Mouse (Mus musculus) hindbrain, embryonic 14.5 days (tissue): Measurements from ENCODE around the gene Stxbp3. TPM values are rescaled to one million over a fixed set of nuclear protein-coding genes. Genes with fewer than 3 reads are reported as not detected.
"Not testable (repeated sequence)": the region's sequence is repeated elsewhere in the genome, so short reads cannot be mapped to it uniquely, and the experiment has no call there.

Experiments
- ATAC-seq: fragments of 200-750 bp; cut with Nextera tagmentation; 2 replicates; pipeline ENCODE4 v1.8.0; 2017; ENCODE audit warnings: moderate number of reproducible peaks, mild to moderate bottlenecking, moderate TSS enrichment, moderate library complexity; ENCODE audit not compliant: low FRiP score
- DNase-seq: peaks from one replicate; pipeline ENCODE4 v3.0.0-alpha.2; 2015; ENCODE audit warnings: low spot score
- H3K27ac ChIP-seq: fragments of 300-500 bp; sonication (generic); 2 replicates; pipeline ENCODE4 v1.5.1; 2014; ENCODE audit warnings: mild to moderate bottlenecking, moderate library complexity
- H3K27me3 ChIP-seq: fragments of 300-500 bp; sonication (generic); 2 replicates; pipeline ENCODE4 v1.6.1; 2014; ENCODE audit warnings: mild to moderate bottlenecking, low read length, mixed read lengths; ENCODE audit not compliant: control insufficient read depth, insufficient read depth
- H3K36me3 ChIP-seq: fragments of 300-500 bp; sonication (generic); replicated peaks from 2 replicates; pipeline ENCODE4 v1.6.1; 2014; ENCODE audit not compliant: control insufficient read depth, insufficient read depth
- H3K4me1 ChIP-seq: fragments of 300-500 bp; sonication (generic); replicated peaks from 2 replicates; pipeline ENCODE4 v1.6.1; 2014; ENCODE audit warnings: antibody characterized with exemption, low read length, mixed read lengths; ENCODE audit not compliant: control insufficient read depth, insufficient read depth
- H3K4me2 ChIP-seq: fragments of 300-500 bp; sonication (generic); replicated peaks from 2 replicates; pipeline ENCODE4 v1.6.1; 2014; ENCODE audit warnings: mild to moderate bottlenecking, moderate library complexity
- H3K4me3 ChIP-seq: fragments of 300-500 bp; sonication (generic); replicated peaks from 2 replicates; pipeline ENCODE4 v1.5.1; 2014; ENCODE audit warnings: mild to moderate bottlenecking, low read length
- H3K9ac ChIP-seq: fragments of 300-500 bp; sonication (generic); 2 replicates; pipeline ENCODE4 v1.6.1; 2014
- H3K9me3 ChIP-seq: fragments of 300-500 bp; sonication (generic); 2 replicates; pipeline ENCODE4 v1.6.1; 2016; ENCODE audit warnings: low read length; ENCODE audit not compliant: control insufficient read depth
- WGBS: fragments of 180-500 bp; shearing (Covaris S2); extraction: QIAGEN DNeasy Blood & Tissue Kit; methylation state at CpG from one replicate; pipeline ENCODE4 v1.1.7; 2014; 5-methylcytosine and 5-hydroxymethylcytosine counted together
- polyA plus RNA-seq: library from polyadenylated mRNA; unstranded; fragments of >200 nt; fragmentation: Nextera tagmentation; extraction: Ambion mirVana; gene quantifications from 2 replicates; pipeline ENCODE4 v1.2.1, GENCODE M21; 2014

Stxbp3 gene
- polyA plus RNA-seq: 14.5 and 17.9 TPM in 2 replicates

- H3K4me1 ChIP-seq: peaks cover 8% of the 10 kb centered on the region
- no peaks in the 10 kb centered on the region for H3K9me3 ChIP-seq
- H3K4me2 ChIP-seq: peak within 1 kb of the TSS; percentile 52
- under 1% methylated on average over 56 of the region's 56 CpGs for WGBS
- peak within 1 kb of the TSS; percentile 66 for H3K9ac ChIP-seq
- peak; percentile 96 for ATAC-seq
- H3K27ac ChIP-seq: peak within 1 kb of the TSS; percentile 60; the same call in 1 of the 2 replicates
- no peaks in the 10 kb centered on the region for H3K27me3 ChIP-seq
- H3K4me3 ChIP-seq: peak within 1 kb of the TSS; percentile 81
- DNase-seq: peak; percentile 98
- H3K36me3 ChIP-seq: no peaks in the 10 kb centered on the region
Measured at GRCm38 (mm10) chr3:108840000-108840715, at the start of gene Stxbp3. TSS of gene Stxbp3 (minus strand) at chr3:108840526.

DNA sequence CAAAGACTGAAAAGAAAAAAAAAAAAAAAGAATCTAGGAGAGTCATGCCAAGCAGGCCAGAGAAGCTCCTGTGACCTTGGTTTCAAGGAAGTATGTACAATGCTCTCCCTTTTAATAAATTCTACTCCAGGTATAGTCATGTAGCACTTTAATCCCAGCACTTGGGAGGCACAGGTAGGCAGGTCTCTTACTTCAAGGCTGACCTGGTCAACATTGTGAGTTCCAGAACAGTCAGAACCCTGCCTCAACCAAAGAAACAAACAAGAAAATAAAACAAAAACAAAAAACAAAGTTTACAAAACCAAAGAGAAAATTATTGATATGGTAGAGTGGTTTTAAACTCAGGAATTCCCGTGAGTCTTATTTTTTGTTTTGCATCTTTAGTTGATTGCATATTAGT lies 49.6 kb upstream of the Stxbp3 start, which contains the start of gene Fndc7:
Fndc7 (minus strand) TSS at position 101 of the 400 bp plus-strand sequence.
- 0 out of 2 replicates have a peak, but pooled peaks cover under 1% of the 10 kb centered on the region for H3K4me1 ChIP-seq
- no peak for DNase-seq
- no peaks in the 10 kb centered on the region for H3K27me3 ChIP-seq
- no peak within 1 kb of the TSS for H3K4me2 ChIP-seq
- no peak within 1 kb of the TSS for H3K9ac ChIP-seq
- ATAC-seq: no peak
- H3K9me3 ChIP-seq: no peaks in the 10 kb centered on the region
- no peak within 1 kb of the TSS for H3K4me3 ChIP-seq
- no peaks in the 10 kb centered on the region for H3K36me3 ChIP-seq
- no peak within 1 kb of the TSS for H3K27ac ChIP-seq
- 96% methylated on average over 1 of the region's 1 CpGs for WGBS

DNA sequence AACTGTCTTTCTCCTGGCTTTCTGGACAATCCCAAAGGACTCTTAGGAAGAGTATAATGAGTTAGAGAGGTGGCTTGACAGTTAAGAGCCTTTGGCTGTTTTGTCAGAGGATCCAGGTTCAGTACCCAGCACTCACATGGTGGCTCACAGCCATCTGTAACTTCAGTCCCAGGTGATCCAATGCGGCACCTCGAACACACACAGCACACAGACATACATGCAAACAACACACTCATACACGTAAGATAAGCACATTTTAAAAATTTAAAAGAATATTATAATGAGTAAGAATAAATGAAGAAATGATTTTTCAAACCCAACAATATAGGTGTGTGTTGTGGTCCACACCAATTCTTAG lies 47.3 kb upstream of the Stxbp3 start:
- H3K27ac ChIP-seq: no peak overlapping the region
- no peak for ATAC-seq
- 96% methylated on average over 3 of the region's 3 CpGs for WGBS

DNA sequence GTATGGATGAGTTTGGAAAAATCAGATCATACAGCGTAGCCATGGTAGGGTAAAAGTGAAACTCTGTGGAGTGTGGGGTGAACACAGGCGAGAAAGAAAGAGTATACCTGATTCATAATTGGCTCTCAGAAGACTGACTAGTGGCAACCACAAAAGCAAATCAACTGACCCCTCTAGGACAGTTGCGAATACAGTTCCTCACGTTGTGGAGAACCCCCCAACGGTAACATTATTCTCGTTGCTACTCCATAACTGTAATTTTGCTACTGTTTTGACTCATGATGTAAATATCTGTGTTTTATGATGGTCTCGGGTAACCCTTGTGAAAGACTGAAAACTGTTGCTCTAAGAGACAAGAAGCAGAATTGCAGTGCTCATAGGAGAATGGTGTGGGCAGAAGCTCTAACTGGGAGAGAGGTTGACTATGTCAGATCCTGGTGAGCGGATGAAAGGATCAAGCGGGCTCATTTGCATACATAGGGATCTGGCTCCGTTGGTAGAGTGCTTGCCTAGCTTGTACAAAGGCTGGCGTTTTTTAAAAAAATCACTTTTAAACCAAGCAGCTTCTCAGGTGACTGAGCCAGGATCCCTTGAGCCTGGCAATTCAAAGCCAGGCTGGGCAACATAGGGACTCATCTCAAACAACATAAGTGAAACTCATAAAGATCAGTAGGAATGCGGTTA lies 46.8 kb upstream of the Stxbp3 start:
- Histone ChIP-seq H3K36me3 (no peaks in the 10 kb centered on the region), H3K27ac (no peak overlapping the region), H3K4me2 (no peak overlapping the region), H3K4me3 (no peak overlapping the region), H3K9ac (no peak overlapping the region), H3K9me3 (no peaks in the 10 kb centered on the region), H3K27me3 (no peaks in the 10 kb centered on the region), H3K4me1 (peaks cover 4% of the 10 kb centered on the region; the same call in 1 of the 2 replicates)
- DNase-seq (no peak), ATAC-seq (no peak)
- WGBS: 60% methylated on average over 12 of the region's 12 CpGs

More for the DNA sequence above, 47.3 kb upstream of the Stxbp3 start:
- H3K4me1 ChIP-seq: peaks cover 4% of the 10 kb centered on the region; the same call in 1 of the 2 replicates
- no peak for DNase-seq
- no peak overlapping the region for H3K9ac ChIP-seq
- H3K36me3 ChIP-seq: no peaks in the 10 kb centered on the region
- H3K27me3 ChIP-seq: no peaks in the 10 kb centered on the region
- H3K4me2 ChIP-seq: no peak overlapping the region
- no peak overlapping the region for H3K4me3 ChIP-seq
- no peaks in the 10 kb centered on the region for H3K9me3 ChIP-seq

GRCm38 (mm10) chr3:108885686-108886530 lies 45.6 kb upstream of the Stxbp3 start:
- H3K27ac ChIP-seq: no peak overlapping the region
- WGBS: 38% methylated on average over 9 of the region's 9 CpGs
- peaks cover 4% of the 10 kb centered on the region; the same call in 1 of the 2 replicates for H3K4me1 ChIP-seq
- H3K9ac ChIP-seq: no peak overlapping the region
- ATAC-seq (peak; percentile 43; the same call in 1 of the 2 replicates), DNase-seq (no peak)
- no peak overlapping the region for H3K4me3 ChIP-seq
- H3K4me2 ChIP-seq: no peak overlapping the region
- H3K36me3 ChIP-seq: no peaks in the 10 kb centered on the region
- no peaks in the 10 kb centered on the region for H3K9me3 ChIP-seq
- no peaks in the 10 kb centered on the region for H3K27me3 ChIP-seq

DNA sequence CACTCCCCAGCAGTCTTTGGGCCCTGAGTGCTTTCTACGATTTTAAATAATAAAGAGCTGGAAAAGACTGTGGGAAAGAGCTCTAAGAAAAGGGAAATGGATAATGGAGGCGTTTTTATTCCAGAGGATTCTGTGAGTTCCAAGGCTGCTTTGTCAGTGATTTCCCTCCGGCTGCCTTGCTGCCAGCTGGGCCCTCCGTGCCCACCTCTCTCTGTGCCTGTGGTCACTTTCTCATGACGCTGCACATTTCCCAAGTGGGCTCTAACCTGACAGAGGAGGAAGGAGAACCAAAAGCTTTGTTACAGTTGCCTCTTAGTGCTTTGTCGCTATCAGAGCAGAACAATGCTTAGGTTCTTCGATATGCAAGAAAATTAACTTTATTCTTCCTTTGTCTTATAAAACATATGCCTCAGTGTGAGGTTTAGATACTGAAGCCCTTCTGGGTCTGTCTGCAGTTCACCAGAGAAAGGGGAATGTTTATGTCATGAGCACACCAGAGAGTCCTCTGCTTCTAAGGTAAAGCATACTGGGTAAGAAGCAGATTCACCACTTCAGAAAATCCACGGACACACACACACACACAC lies 44.5 kb upstream of the Stxbp3 start:
- H3K4me1 ChIP-seq: peaks cover 4% of the 10 kb centered on the region; the same call in 1 of the 2 replicates
- no peaks in the 10 kb centered on the region for H3K27me3 ChIP-seq
- ATAC-seq (no peak), DNase-seq (no peak)
- no peak overlapping the region for H3K4me2 ChIP-seq
- H3K27ac ChIP-seq: 0 out of 2 replicates have a peak overlapping the region, but pooled peaks have one; percentile 9
- no peaks in the 10 kb centered on the region for H3K36me3 ChIP-seq
- no peak overlapping the region for H3K9ac ChIP-seq
- 42% methylated on average over 8 of the region's 8 CpGs for WGBS
- H3K9me3 ChIP-seq: no peaks in the 10 kb centered on the region
- H3K4me3 ChIP-seq: no peak overlapping the region

DNA sequence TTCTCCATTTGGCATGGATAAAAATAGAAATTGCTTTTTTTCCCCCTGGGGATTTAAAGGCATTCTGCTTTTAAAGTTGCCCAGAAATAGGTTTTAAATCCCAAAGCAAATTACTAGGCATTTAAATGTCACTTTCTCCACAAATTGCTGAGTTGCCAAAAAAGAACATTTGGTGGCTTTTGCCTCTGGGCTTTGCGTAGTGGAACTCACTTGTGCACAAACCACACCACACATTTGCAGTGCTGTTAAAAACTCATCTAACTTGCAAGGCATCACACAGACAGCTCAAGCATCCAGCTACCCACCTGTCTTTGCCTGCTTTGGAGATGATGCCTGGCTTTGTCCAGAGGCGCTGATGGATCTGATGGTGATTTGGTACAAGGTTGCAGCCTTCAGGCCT lies 42.7 kb upstream of the Stxbp3 start:
- Histone ChIP-seq H3K27ac (no peak overlapping the region), H3K9me3 (no peaks in the 10 kb centered on the region), H3K4me1 (peaks cover 4% of the 10 kb centered on the region; the same call in 1 of the 2 replicates), H3K27me3 (no peaks in the 10 kb centered on the region), H3K4me3 (no peak overlapping the region), H3K36me3 (no peaks in the 10 kb centered on the region), H3K9ac (no peak overlapping the region), H3K4me2 (no peak overlapping the region)
- no peak for ATAC-seq
- WGBS: 84% methylated on average over 2 of the region's 2 CpGs
- DNase-seq: no peak

- H3K4me1 ChIP-seq, H3K9ac ChIP-seq, H3K27ac ChIP-seq, H3K36me3 ChIP-seq, DNase-seq, H3K27me3 ChIP-seq, H3K4me3 ChIP-seq, H3K4me2 ChIP-seq, ATAC-seq, H3K9me3 ChIP-seq: not testable (repeated sequence)
- WGBS: 14% methylated on average over 4 of the region's 4 CpGs
Measured at GRCm38 (mm10) chr3:108881873-108882272, 41.5 kb upstream of the Stxbp3 start.
